ENCODE assay signal across 8 mouse cellular contexts in genomic region chr11:105312311-105312942, GRCm38 (mm10). TPM values are rescaled to one million over a fixed set of nuclear protein-coding genes. Genes with fewer than 3 reads are reported as not detected.
A peak's percentile ranks its signal among the peaks of the same experiment; 100 is the strongest.
DNase-seq lines count a peak whose midpoint lies in the region; ATAC-seq and TF ChIP-seq lines count a peak whose summit lies in the region.

No protein-coding gene starts in this region.

- H3K36me3 ChIP-seq in heart, embryonic 13.5 days, result 0 out of 2 replicates have a peak, but pooled peaks cover 2% of the 10 kb centered on the region
- H3K36me3 ChIP-seq in midbrain, embryonic 12.5 days, result no peaks in the 10 kb centered on the region
- H3K36me3 ChIP-seq in midbrain, embryonic 13.5 days, result no peaks in the 10 kb centered on the region
- H3K36me3 ChIP-seq in heart, postnatal 0 days (replicated peaks; ENCODE audit: control insufficient read depth, insufficient read depth, low read length), result no peaks in the 10 kb centered on the region
- no peaks in the 10 kb centered on the region for H3K36me3 ChIP-seq in stomach, embryonic 16.5 days (ENCODE audit: control insufficient read depth, insufficient read depth, low read length)

- peak overlapping the region; percentile 83 for H3K27ac ChIP-seq in heart, embryonic 13.5 days (replicated peaks)
- H3K27ac ChIP-seq in midbrain, embryonic 12.5 days (replicated peaks), result peak overlapping the region; percentile 43; the same call in 1 of the 2 replicates
- no peak overlapping the region for H3K27ac ChIP-seq in midbrain, embryonic 13.5 days
- peak overlapping the region; percentile 55; the same call in 1 of the 2 replicates for H3K27ac ChIP-seq in heart, postnatal 0 days (ENCODE audit: low read depth)
- H3K27ac ChIP-seq in stomach, embryonic 16.5 days (ENCODE audit: low read length), result no peak overlapping the region

- no peak for ATAC-seq in heart, embryonic 13.5 days (ENCODE audit: extremely low read depth, insufficient number of reproducible peaks, low FRiP score, low TSS enrichment)
- ATAC-seq in midbrain, embryonic 12.5 days (ENCODE audit: low FRiP score, low read depth), result no peak
- no peak; the same call in 1 of the 2 replicates for ATAC-seq in midbrain, embryonic 13.5 days
- ATAC-seq in heart, postnatal 0 days (ENCODE audit: insufficient read depth, low read depth), result 0 out of 2 replicates have a peak, but pooled peaks have one; percentile 1
- ATAC-seq in stomach, embryonic 16.5 days (ENCODE audit: insufficient read depth, low FRiP score), result 0 out of 2 replicates have a peak, but pooled peaks have one; percentile 12

- 22% methylated on average over 12 of the region's 12 CpGs for WGBS in heart, embryonic 13.5 days
- 61% methylated on average over 12 of the region's 12 CpGs for WGBS in midbrain, embryonic 12.5 days
- WGBS in midbrain, embryonic 13.5 days, result 59% methylated on average over 12 of the region's 12 CpGs
- WGBS in heart, postnatal 0 days, result 34% methylated on average over 12 of the region's 12 CpGs
- WGBS in stomach, embryonic 16.5 days, result 46% methylated on average over 12 of the region's 12 CpGs

- no peak overlapping the region for H3K4me3 ChIP-seq in heart, embryonic 13.5 days
- no peak overlapping the region for H3K4me3 ChIP-seq in midbrain, embryonic 12.5 days
- H3K4me3 ChIP-seq in midbrain, embryonic 13.5 days (replicated peaks), result no peak overlapping the region
- H3K4me3 ChIP-seq in heart, postnatal 0 days (ENCODE audit: low read depth, low read length), result no peak overlapping the region
- H3K4me3 ChIP-seq in stomach, embryonic 16.5 days (replicated peaks; ENCODE audit: low read length), result no peak overlapping the region

- TF ChIP-seq CTCF in heart, postnatal 0 days (IDR thresholded peaks at IDR 0.05; ENCODE audit: low read depth), result no peak

- no peaks in the 10 kb centered on the region for H3K27me3 ChIP-seq in heart, embryonic 13.5 days (replicated peaks)
- H3K27me3 ChIP-seq in midbrain, embryonic 12.5 days, result no peaks in the 10 kb centered on the region
- no peaks in the 10 kb centered on the region for H3K27me3 ChIP-seq in midbrain, embryonic 13.5 days
- H3K27me3 ChIP-seq in heart, postnatal 0 days (ENCODE audit: control insufficient read depth, insufficient read depth, low read length), result no peaks in the 10 kb centered on the region
- no peaks in the 10 kb centered on the region for H3K27me3 ChIP-seq in stomach, embryonic 16.5 days (ENCODE audit: control insufficient read depth, insufficient read depth, low read length)

- peak overlapping the region; percentile 50 for H3K9ac ChIP-seq in heart, embryonic 13.5 days
- H3K9ac ChIP-seq in midbrain, embryonic 12.5 days (replicated peaks), result no peak overlapping the region
- H3K9ac ChIP-seq in midbrain, embryonic 13.5 days (replicated peaks), result no peak overlapping the region
- no peak overlapping the region; the same call in 1 of the 2 replicates for H3K9ac ChIP-seq in heart, postnatal 0 days (replicated peaks; ENCODE audit: low read depth, low read length)
- H3K9ac ChIP-seq in stomach, embryonic 16.5 days (ENCODE audit: low read length), result no peak overlapping the region

- no peak for TF ChIP-seq EP300 in heart, postnatal 0 days (IDR thresholded peaks at IDR 0.05; ENCODE audit: low read depth)

- peaks cover 73% of the 10 kb centered on the region for H3K4me1 ChIP-seq in heart, embryonic 13.5 days
- H3K4me1 ChIP-seq in midbrain, embryonic 12.5 days, result peaks cover 39% of the 10 kb centered on the region
- H3K4me1 ChIP-seq in midbrain, embryonic 13.5 days (replicated peaks), result peaks cover 38% of the 10 kb centered on the region
- H3K4me1 ChIP-seq in heart, postnatal 0 days (ENCODE audit: control insufficient read depth, insufficient read depth), result peaks cover 33% of the 10 kb centered on the region
- H3K4me1 ChIP-seq in stomach, embryonic 16.5 days (ENCODE audit: control insufficient read depth, insufficient read depth, low read length), result peaks cover 23% of the 10 kb centered on the region

- H3K9me3 ChIP-seq in heart, embryonic 13.5 days, result no peaks in the 10 kb centered on the region
- no peaks in the 10 kb centered on the region for H3K9me3 ChIP-seq in midbrain, embryonic 12.5 days
- no peaks in the 10 kb centered on the region for H3K9me3 ChIP-seq in midbrain, embryonic 13.5 days
- H3K9me3 ChIP-seq in heart, postnatal 0 days (replicated peaks; ENCODE audit: control insufficient read depth, low read length), result no peaks in the 10 kb centered on the region
- H3K9me3 ChIP-seq in stomach, embryonic 16.5 days (replicated peaks; ENCODE audit: control insufficient read depth, low read length), result no peaks in the 10 kb centered on the region

- H3K4me2 ChIP-seq in heart, embryonic 13.5 days, result peak overlapping the region; percentile 18; the same call in 1 of the 2 replicates
- H3K4me2 ChIP-seq in midbrain, embryonic 12.5 days (replicated peaks), result no peak overlapping the region
- H3K4me2 ChIP-seq in midbrain, embryonic 13.5 days (replicated peaks), result no peak overlapping the region
- H3K4me2 ChIP-seq in heart, postnatal 0 days (ENCODE audit: low read depth, low read length), result no peak overlapping the region
- H3K4me2 ChIP-seq in stomach, embryonic 16.5 days (ENCODE audit: low read depth, low read length), result no peak overlapping the region

- no peak for DNase-seq in heart, adult 11 months
- no peak for DNase-seq in heart, postnatal 0 days (ENCODE audit: low spot score)
- DNase-seq in adrenal gland, postnatal 14 days, result no peak
- no peak for DNase-seq in layer of hippocampus, adult 9-11 months

RNA-seq across cellular contexts. Expression of gene Mrc2, which starts 20.0 kb away (rescaled TPM):
- 8.6 and 9.8 TPM in 2 replicates for polyA plus RNA-seq in heart, embryonic 13.5 days (2015; fragmentation: Nextera tagmentation; extraction: Ambion mirVana)
- 15.1 and 18.7 TPM in 2 replicates for polyA plus RNA-seq in midbrain, embryonic 12.5 days (2016; fragmentation: Nextera tagmentation; extraction: Ambion mirVana)
- polyA plus RNA-seq in midbrain, embryonic 13.5 days (2015; fragmentation: Nextera tagmentation; extraction: Ambion mirVana), result 5.0 and 5.3 TPM in 2 replicates
- total RNA-seq in heart, postnatal 0 days (2014; rRNA removed; ENCODE audit: low replicate concordance), result 22.6 and 32.2 TPM in 2 replicates
- 3.0 and 3.1 TPM in 2 replicates for polyA plus RNA-seq in heart, postnatal 0 days (2015; fragmentation: Nextera tagmentation; extraction: Ambion mirVana)
- 12.7 and 13.4 TPM in 2 replicates for polyA plus RNA-seq in stomach, embryonic 16.5 days (2015; fragmentation: Nextera tagmentation; extraction: Ambion mirVana)
- 20.4 and 21.7 TPM in 2 replicates for total RNA-seq in adrenal gland, postnatal 14 days (2021)

Comparison
In these comparisons a context has a peak if more than half of its experiments do, and no peak if none do; other contexts are left out.
1. ATAC-seq: peak in heart, postnatal 0 days (single experiment) and stomach, embryonic 16.5 days (single experiment); none in heart, embryonic 13.5 days (single experiment), midbrain, embryonic 12.5 days (single experiment) and midbrain, embryonic 13.5 days (single experiment).
2. H3K27ac ChIP-seq: peak in heart, embryonic 13.5 days (single experiment), midbrain, embryonic 12.5 days (single experiment) and heart, postnatal 0 days (single experiment); none in midbrain, embryonic 13.5 days (single experiment) and stomach, embryonic 16.5 days (single experiment).